Mouse (Mus musculus) hindbrain, embryonic 14.5 days (tissue): ENCODE measurements at regions not wholly inside any gene's neighbourhood (a gene's known extent, or its start where the extent isn't known, plus 50 kb on each side); places are given as distances from the start of the nearest gene placed in this dataset.
A peak's percentile ranks its signal among the peaks of the same experiment; 100 is the strongest.

Source experiments
- ATAC-seq: fragments of 200-750 bp; cut with Nextera tagmentation; 2 replicates; pipeline ENCODE4 v1.8.0; 2017; ENCODE audit warnings: moderate number of reproducible peaks, mild to moderate bottlenecking, moderate TSS enrichment, moderate library complexity; ENCODE audit not compliant: low FRiP score
- DNase-seq: peaks from one replicate; pipeline ENCODE4 v3.0.0-alpha.2; 2015; ENCODE audit warnings: low spot score
- H3K27ac ChIP-seq: fragments of 300-500 bp; sonication (generic); 2 replicates; pipeline ENCODE4 v1.5.1; 2014; ENCODE audit warnings: mild to moderate bottlenecking, moderate library complexity
- H3K27me3 ChIP-seq: fragments of 300-500 bp; sonication (generic); 2 replicates; pipeline ENCODE4 v1.6.1; 2014; ENCODE audit warnings: mild to moderate bottlenecking, low read length, mixed read lengths; ENCODE audit not compliant: control insufficient read depth, insufficient read depth
- H3K36me3 ChIP-seq: fragments of 300-500 bp; sonication (generic); replicated peaks from 2 replicates; pipeline ENCODE4 v1.6.1; 2014; ENCODE audit not compliant: control insufficient read depth, insufficient read depth
- H3K4me1 ChIP-seq: fragments of 300-500 bp; sonication (generic); replicated peaks from 2 replicates; pipeline ENCODE4 v1.6.1; 2014; ENCODE audit warnings: antibody characterized with exemption, low read length, mixed read lengths; ENCODE audit not compliant: control insufficient read depth, insufficient read depth
- H3K4me2 ChIP-seq: fragments of 300-500 bp; sonication (generic); replicated peaks from 2 replicates; pipeline ENCODE4 v1.6.1; 2014; ENCODE audit warnings: mild to moderate bottlenecking, moderate library complexity
- H3K4me3 ChIP-seq: fragments of 300-500 bp; sonication (generic); replicated peaks from 2 replicates; pipeline ENCODE4 v1.5.1; 2014; ENCODE audit warnings: mild to moderate bottlenecking, low read length
- H3K9ac ChIP-seq: fragments of 300-500 bp; sonication (generic); 2 replicates; pipeline ENCODE4 v1.6.1; 2014
- H3K9me3 ChIP-seq: fragments of 300-500 bp; sonication (generic); 2 replicates; pipeline ENCODE4 v1.6.1; 2016; ENCODE audit warnings: low read length; ENCODE audit not compliant: control insufficient read depth
- WGBS: fragments of 180-500 bp; shearing (Covaris S2); extraction: QIAGEN DNeasy Blood & Tissue Kit; methylation state at CpG from one replicate; pipeline ENCODE4 v1.1.7; 2014; 5-methylcytosine and 5-hydroxymethylcytosine counted together

- H3K36me3 ChIP-seq = no peaks in the 10 kb centered on the region
- peak; percentile 52 for ATAC-seq
- peak; percentile 62 for DNase-seq
- H3K27ac ChIP-seq = peak overlapping the region; percentile 88
- peaks cover 21% of the 10 kb centered on the region; the same call in 1 of the 2 replicates for H3K4me1 ChIP-seq
- H3K4me2 ChIP-seq = peak overlapping the region; percentile 39
- H3K9me3 ChIP-seq = 0 out of 2 replicates have a peak, but pooled peaks cover 5% of the 10 kb centered on the region
- H3K9ac ChIP-seq = peak overlapping the region; percentile 41
- H3K27me3 ChIP-seq = no peaks in the 10 kb centered on the region
- WGBS = 28% methylated on average over 5 of the region's 5 CpGs
- H3K4me3 ChIP-seq = no peak overlapping the region
These were observed 64.4 kb upstream of the Ccn6 start for GRCm38 (mm10) chr10:39228027-39228426.

GRCm38 (mm10) chr10:39227499-39227942 lies 63.9 kb upstream of the Ccn6 start:
- Histone ChIP-seq H3K27me3 (no peaks in the 10 kb centered on the region), H3K4me2 (peak overlapping the region; percentile 39), H3K9ac (peak overlapping the region; percentile 41), H3K36me3 (no peaks in the 10 kb centered on the region), H3K27ac (peak overlapping the region; percentile 88), H3K4me3 (no peak overlapping the region), H3K9me3 (0 out of 2 replicates have a peak, but pooled peaks cover 5% of the 10 kb centered on the region), H3K4me1 (peaks cover 21% of the 10 kb centered on the region; the same call in 1 of the 2 replicates)
- peak; percentile 80 for ATAC-seq
- 14% methylated on average over 13 of the region's 13 CpGs for WGBS
- peak; percentile 71 for DNase-seq

- 0 out of 2 replicates have a peak, but pooled peaks cover 5% of the 10 kb centered on the region for H3K9me3 ChIP-seq
- no peak for ATAC-seq
- H3K4me1 ChIP-seq = peaks cover 21% of the 10 kb centered on the region; the same call in 1 of the 2 replicates
- H3K36me3 ChIP-seq = no peaks in the 10 kb centered on the region
- H3K9ac ChIP-seq = no peak overlapping the region
- no peak overlapping the region for H3K4me2 ChIP-seq
- no peak overlapping the region for H3K27ac ChIP-seq
- no peaks in the 10 kb centered on the region for H3K27me3 ChIP-seq
- no peak for DNase-seq
- H3K4me3 ChIP-seq = no peak overlapping the region
- WGBS = 52% methylated on average over 2 of the region's 2 CpGs
These were observed 62.9 kb upstream of the Ccn6 start for GRCm38 (mm10) chr10:39226518-39226917.

GRCm38 (mm10) chr10:39224449-39225094 lies 61.0 kb upstream of the Ccn6 start:
- no peak for ATAC-seq
- no peak overlapping the region for H3K4me3 ChIP-seq
- 46% methylated on average over 5 of the region's 5 CpGs for WGBS
- H3K4me1 ChIP-seq = peaks cover 21% of the 10 kb centered on the region; the same call in 1 of the 2 replicates
- H3K36me3 ChIP-seq = no peaks in the 10 kb centered on the region
- no peaks in the 10 kb centered on the region for H3K27me3 ChIP-seq
- H3K27ac ChIP-seq = no peak overlapping the region
- no peak overlapping the region for H3K9ac ChIP-seq
- H3K9me3 ChIP-seq = no peaks in the 10 kb centered on the region
- no peak for DNase-seq
- H3K4me2 ChIP-seq = no peak overlapping the region

- no peak for DNase-seq
- no peak overlapping the region for H3K27ac ChIP-seq
- H3K9ac ChIP-seq = no peak overlapping the region
- no peak for ATAC-seq
- no peaks in the 10 kb centered on the region for H3K4me1 ChIP-seq
- H3K4me2 ChIP-seq = no peak overlapping the region
- 0 out of 2 replicates have a peak, but pooled peaks cover 3% of the 10 kb centered on the region for H3K9me3 ChIP-seq
- H3K27me3 ChIP-seq = no peaks in the 10 kb centered on the region
- 94% methylated on average over 2 of the region's 2 CpGs for WGBS
- H3K4me3 ChIP-seq = no peak overlapping the region
- H3K36me3 ChIP-seq = no peaks in the 10 kb centered on the region
These were observed 57.4 kb upstream of the Ccn6 start for GRCm38 (mm10) chr10:39221028-39221427.

- Histone ChIP-seq H3K9me3 (0 out of 2 replicates have a peak, but pooled peaks cover 3% of the 10 kb centered on the region), H3K4me3 (no peak overlapping the region), H3K9ac (no peak overlapping the region), H3K4me2 (no peak overlapping the region), H3K36me3 (no peaks in the 10 kb centered on the region), H3K27me3 (no peaks in the 10 kb centered on the region), H3K4me1 (no peaks in the 10 kb centered on the region), H3K27ac (no peak overlapping the region)
- DNase-seq (no peak), ATAC-seq (no peak)
- WGBS = 87% methylated on average over 2 of the region's 2 CpGs
These were observed 55.8 kb upstream of the Ccn6 start for GRCm38 (mm10) chr10:39219366-39219765.

GRCm38 (mm10) chr10:39218151-39218550 lies 54.6 kb upstream of the Ccn6 start:
- Histone ChIP-seq H3K27me3 (no peaks in the 10 kb centered on the region), H3K4me3 (no peak overlapping the region), H3K27ac (no peak overlapping the region), H3K9ac (no peak overlapping the region), H3K4me1 (no peaks in the 10 kb centered on the region), H3K9me3 (0 out of 2 replicates have a peak, but pooled peaks cover 3% of the 10 kb centered on the region), H3K36me3 (no peaks in the 10 kb centered on the region), H3K4me2 (no peak overlapping the region)
- no peak for ATAC-seq
- 88% methylated on average over 5 of the region's 5 CpGs for WGBS
- DNase-seq = no peak

- Histone ChIP-seq H3K9me3 (peaks cover 7% of the 10 kb centered on the region), H3K9ac (no peak overlapping the region), H3K4me3 (no peak overlapping the region), H3K27me3 (no peaks in the 10 kb centered on the region), H3K4me1 (no peaks in the 10 kb centered on the region), H3K36me3 (no peaks in the 10 kb centered on the region), H3K4me2 (no peak overlapping the region), H3K27ac (no peak overlapping the region)
- 89% methylated on average over 14 of the region's 14 CpGs for WGBS
- DNase-seq = no peak
- ATAC-seq = no peak
These were observed 52.7 kb upstream of the Ccn6 start for GRCm38 (mm10) chr10:39216142-39216904.

GRCm38 (mm10) chr10:39214563-39214962 lies 51.0 kb upstream of the Ccn6 start:
- Histone ChIP-seq H3K36me3 (no peaks in the 10 kb centered on the region), H3K9ac (no peak overlapping the region), H3K27me3 (no peaks in the 10 kb centered on the region), H3K4me2 (no peak overlapping the region), H3K4me3 (no peak overlapping the region), H3K9me3 (peaks cover 12% of the 10 kb centered on the region), H3K4me1 (peaks cover 6% of the 10 kb centered on the region), H3K27ac (no peak overlapping the region)
- DNase-seq (no peak), ATAC-seq (no peak)
- WGBS = 93% methylated on average over 4 of the region's 4 CpGs
